Mouse (Mus musculus) MEL-GATA-1-ER (cell line): ENCODE results near the gene Igfbp2.

Experiments used
- DNase-seq: peaks from one replicate; pipeline ENCODE4 v3.0.0-alpha.2; 2012; ENCODE audit warnings: low read depth; ENCODE audit errors: extremely low read depth

Igfbp2 gene

GRCm38 (mm10) chr1:72870615-72871336 lies 46.5 kb downstream of the Igfbp2 start:
- peak; percentile 65 for DNase-seq

GRCm38 (mm10) chr1:72871337-72871696 lies 47.0 kb downstream of the Igfbp2 start:
- DNase-seq = no peak

GRCm38 (mm10) chr1:72871697-72872411 lies 47.6 kb downstream of the Igfbp2 start:
- DNase-seq = peak; percentile 41

GRCm38 (mm10) chr1:72872521-72872920 lies 48.2 kb downstream of the Igfbp2 start:
- peak; percentile 53 for DNase-seq

DNA sequence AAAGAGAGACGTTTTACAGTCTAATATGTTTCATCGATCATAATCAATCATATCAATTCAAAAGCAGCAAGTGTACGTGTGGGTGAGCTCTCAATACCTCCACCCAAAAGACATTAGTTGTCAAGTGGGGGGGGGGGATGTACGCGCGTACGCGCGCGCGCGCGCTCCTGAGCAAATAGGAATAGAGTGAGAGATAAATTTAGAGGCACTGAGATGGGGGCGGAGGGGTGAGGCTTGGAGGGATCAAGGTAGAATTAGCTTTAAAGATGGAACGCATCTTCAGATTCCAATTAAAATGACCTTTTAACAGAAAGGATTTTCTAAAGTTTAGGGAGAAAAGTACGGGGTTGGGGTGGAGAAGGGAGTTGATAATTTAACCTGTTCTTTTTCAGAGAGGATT lies 48.8 kb downstream of the Igfbp2 start:
- no peak for DNase-seq

DNA sequence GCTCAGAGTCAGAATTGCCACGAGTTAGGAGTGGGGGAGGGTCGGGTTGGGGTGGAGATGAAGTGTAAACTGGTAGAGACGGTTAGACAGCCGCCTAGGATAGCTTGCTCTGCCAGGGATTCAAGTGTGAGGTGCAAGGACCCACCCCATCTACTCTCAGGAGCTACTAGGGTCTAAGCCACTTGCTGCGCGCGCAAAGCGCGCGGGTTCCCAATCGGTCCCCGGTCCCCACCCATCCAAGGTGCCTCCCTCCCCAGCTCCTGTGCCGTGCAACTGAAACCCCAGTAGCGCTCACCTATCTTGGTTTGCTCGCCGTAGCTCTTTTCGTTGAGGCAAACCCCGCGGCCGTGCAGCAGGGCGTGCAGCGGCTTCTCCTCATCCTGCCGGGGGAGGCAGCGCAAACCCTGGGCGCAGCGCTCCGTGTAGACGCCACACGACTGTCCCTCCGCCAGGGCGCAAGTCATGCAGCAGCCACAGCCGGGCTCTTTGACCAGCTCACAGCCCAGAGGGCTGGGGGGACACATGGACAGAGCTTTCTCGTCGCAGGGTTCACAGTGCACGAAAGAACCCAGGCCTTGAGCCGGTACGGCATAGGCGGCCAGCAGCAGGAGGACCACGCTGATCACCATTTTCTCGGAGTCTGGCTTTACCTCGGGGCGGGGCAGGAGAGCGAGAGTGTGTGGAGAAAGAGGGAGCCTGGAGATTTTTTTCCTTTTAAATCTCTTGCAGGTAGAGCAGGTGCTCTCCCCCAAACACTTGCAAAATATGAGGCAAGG lies 49.4 kb downstream of the Igfbp2 start:
- DNase-seq = no peak

DNA sequence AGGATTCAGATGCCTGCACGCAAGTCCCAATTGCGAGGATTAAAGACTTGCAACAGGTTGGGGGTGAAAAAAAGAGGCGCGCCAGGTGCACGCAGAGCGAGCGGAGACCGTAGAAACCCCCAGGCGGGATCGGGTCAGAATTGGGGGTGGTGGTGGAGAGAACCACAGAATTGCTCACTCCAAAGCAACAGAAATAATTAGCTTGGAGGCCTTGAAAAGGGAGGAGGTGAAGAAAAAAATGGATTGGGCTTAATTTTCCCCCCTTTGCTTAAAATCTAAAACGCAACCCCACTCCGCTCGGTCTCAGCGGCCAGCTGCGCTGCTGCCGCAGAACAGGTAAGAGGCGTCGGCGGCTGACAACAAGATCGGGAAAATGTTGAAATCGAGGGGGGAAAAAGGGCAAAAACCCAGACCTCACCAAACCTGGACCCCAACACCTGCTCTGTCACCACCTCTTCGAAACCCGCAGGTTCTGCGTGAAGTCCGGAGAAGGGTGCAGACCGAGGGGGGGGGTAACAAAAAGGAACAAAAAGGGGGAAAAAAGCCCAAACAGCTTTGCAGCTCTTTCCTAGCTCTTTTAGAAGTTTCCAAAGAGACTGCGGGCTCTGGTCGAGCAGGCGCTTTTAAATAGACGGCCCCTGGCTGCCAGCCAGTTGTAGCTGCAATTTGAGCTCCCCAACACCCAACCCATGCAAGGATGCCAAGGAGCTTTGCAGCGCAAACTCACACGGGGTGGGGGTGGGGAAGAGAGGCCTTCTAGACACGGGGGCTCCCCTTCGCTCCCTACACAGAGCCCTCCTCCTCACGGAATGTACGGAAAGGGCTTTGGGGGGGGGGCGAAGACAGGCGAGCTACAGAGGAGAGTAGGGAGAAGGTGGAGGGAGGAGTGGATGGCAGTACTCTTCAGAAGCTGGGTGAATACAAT lies 50.2 kb downstream of the Igfbp2 start, which contains the start of gene Igfbp5:
Gene Igfbp5, minus strand, starts transcription at position 598 of the 925 bp plus-strand sequence.
- no peak for DNase-seq

- no peak for DNase-seq
Measured at GRCm38 (mm10) chr1:72875708-72876107, 51.4 kb downstream of the Igfbp2 start.

- DNase-seq = no peak
Measured at GRCm38 (mm10) chr1:72876111-72876510, 51.8 kb downstream of the Igfbp2 start.

- DNase-seq = no peak
Measured at GRCm38 (mm10) chr1:72877892-72878291, 53.6 kb downstream of the Igfbp2 start.

DNA sequence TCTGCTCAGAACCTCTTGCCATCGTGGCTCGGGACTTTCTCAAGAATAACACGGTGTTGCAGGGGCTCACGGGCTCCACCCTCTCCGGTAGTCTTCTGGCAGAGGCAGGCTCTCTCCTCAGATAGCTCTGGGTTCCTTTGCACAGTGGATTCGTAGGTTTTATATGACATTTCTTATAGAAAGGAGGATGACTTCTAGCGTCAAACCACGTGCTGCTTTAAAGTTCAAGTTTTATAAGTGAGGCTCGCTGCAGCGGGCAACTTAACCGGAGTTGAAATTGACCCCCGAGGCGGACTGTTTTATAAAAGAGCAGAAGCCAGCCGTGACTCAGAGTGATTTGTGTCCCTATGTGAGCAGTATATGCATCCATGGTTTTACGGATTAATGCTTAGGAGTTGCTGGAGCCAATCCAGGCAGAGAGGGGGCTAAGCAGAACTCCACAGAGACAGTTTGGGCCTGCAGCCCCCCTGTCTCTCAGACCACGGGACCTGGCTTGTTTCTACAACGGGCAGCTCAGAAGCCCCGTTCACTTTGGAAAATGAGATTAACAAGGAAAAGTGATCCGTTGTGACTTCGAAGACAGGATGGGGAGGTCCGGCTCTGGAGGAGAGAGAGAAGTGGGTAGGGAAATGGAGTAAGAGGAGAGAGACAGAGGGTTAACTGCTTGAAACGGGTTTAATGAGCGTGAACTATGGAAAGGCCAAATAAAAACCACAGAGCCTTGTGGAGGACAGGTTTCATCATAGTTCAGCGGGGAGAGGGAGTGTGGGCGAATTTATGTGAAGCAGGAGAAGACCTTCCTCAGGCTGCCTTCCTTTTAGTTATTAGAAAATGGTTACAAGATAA lies 54.4 kb downstream of the Igfbp2 start:
- DNase-seq = no peak

DNA sequence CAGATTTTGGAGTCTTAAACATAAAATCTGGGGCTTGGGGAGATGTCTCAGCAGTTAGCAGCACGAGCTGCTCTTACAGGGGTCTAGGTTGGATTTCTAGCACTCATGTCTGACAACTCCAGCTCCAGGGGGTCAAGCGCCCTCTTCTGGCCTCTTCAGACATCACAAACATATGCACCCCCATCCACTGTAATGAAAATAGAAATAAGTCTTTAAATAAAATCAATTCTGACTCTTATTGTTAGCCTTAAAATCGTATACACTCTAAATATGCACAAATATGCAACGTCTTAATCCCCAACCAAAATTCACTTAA lies 55.0 kb downstream of the Igfbp2 start:
- no peak for DNase-seq

GRCm38 (mm10) chr1:72885111-72885818 lies 61.0 kb downstream of the Igfbp2 start:
- DNase-seq = no peak

DNA sequence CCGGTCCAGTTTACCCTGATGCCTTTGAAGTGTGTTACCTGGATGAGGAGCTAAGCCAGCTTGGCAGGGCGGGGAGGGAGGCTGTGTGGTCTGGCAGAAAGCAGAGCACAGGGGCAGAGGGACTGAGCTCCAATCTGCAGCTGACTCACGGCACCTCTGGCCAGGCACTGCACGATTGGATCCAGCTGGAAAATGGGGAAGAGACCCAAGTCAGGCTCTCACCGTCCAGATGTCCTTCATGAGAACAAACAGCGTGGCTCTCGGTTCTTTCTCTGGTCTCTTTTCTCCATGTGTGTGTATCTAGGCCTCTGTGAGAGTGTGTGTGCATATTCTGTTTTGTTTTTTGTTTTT lies 61.5 kb downstream of the Igfbp2 start:
- no peak for DNase-seq

- DNase-seq = no peak
Measured at GRCm38 (mm10) chr1:72887910-72888309, 63.6 kb downstream of the Igfbp2 start.

DNA sequence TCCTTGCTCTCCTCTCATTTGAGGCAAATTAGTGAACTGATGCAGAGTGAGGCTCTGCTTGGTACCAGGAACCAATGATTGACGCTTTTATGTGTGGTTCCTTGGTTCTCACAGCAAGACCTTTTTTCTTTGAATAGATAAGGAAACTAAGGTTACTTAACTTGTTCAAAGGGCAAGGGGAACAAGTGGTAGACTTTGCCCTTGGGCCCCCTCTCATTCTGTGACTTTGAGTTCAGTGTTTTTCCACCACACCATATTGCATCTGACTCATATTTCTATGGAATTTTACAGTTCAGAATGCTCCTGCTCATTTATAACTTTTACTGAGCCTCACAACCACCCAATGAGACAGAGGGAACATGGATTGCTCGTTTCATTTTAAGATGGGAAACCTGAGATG lies 71.5 kb downstream of the Igfbp2 start:
- no peak for DNase-seq
